Mouse (Mus musculus): ENCODE results near the gene S100a6.

DNA sequence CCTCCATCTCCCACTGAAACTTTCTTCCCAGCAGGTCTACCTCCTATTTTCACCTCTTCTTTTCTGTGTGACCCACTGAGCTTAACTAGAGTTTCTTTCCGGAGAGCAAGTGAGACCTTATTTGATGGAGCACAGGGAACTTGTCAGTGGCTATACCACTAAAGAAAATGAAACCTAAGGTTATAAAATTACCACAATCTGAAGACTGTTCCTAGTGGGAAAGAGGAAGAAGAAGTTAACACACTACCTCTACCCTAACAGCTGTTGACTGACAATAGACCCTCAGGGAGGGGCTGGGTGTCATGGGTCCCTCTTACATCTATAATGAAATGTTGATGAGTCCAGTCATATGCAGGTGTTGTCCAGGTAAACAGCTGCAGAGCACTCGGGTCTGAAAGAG is 19.3 kb downstream of the S100a6 start:
- TF ChIP-seq CTCF (IDR thresholded peaks at IDR 0.05; ENCODE audit: extremely low read depth, insufficient read depth, insufficient read length, insufficient replicate concordance) (no peak), POLR2A (IDR thresholded peaks at IDR 0.05; ENCODE audit: low read depth, low read length) (no peak)

Data from spleen, adult 2 months (tissue).